13 mouse cellular contexts compared by ENCODE assay signal in genomic region chr9:121023526-121024264, GRCm38 (mm10).
DNase-seq lines count a peak whose midpoint lies in the region; ATAC-seq lines count a peak whose summit lies in the region.
"Had no signal": no experiment of that assay in that cellular context is flagged by ENCODE, and none has a peak within 500 bp of the region (broad histone marks: within the 10 kb centered on the region; RNA-seq: fewer than 3 reads in every experiment).

No protein-coding gene starts in this region.

- H3K9ac ChIP-seq in forebrain, embryonic 13.5 days, result peak overlapping the region; percentile 40
- no peak overlapping the region for H3K9ac ChIP-seq in forebrain, embryonic 12.5 days
- no peak overlapping the region for H3K9ac ChIP-seq in midbrain, embryonic 13.5 days (replicated peaks)
- no peak overlapping the region for H3K9ac ChIP-seq in hindbrain, embryonic 16.5 days (ENCODE audit: low read depth, low read length)
- H3K9ac ChIP-seq: liver, embryonic 14.5 days; neural tube, embryonic 13.5 days had no signal

- H3K4me3 ChIP-seq in forebrain, embryonic 13.5 days, result no peak overlapping the region
- no peak overlapping the region for H3K4me3 ChIP-seq in forebrain, embryonic 12.5 days (replicated peaks)
- H3K4me3 ChIP-seq in midbrain, embryonic 13.5 days (replicated peaks), result no peak overlapping the region
- no peak overlapping the region for H3K4me3 ChIP-seq in midbrain, embryonic 10.5 days
- no peak overlapping the region for H3K4me3 ChIP-seq in hindbrain, embryonic 16.5 days (ENCODE audit: low read length)
- H3K4me3 ChIP-seq: neural tube, embryonic 13.5 days had no signal

- peak overlapping the region; percentile 69 for H3K27ac ChIP-seq in forebrain, embryonic 13.5 days
- H3K27ac ChIP-seq in forebrain, embryonic 12.5 days, result no peak overlapping the region
- peak overlapping the region; percentile 25; the same call in 1 of the 2 replicates for H3K27ac ChIP-seq in midbrain, embryonic 13.5 days
- no peak overlapping the region for H3K27ac ChIP-seq in midbrain, embryonic 10.5 days (replicated peaks)
- no peak overlapping the region for H3K27ac ChIP-seq in hindbrain, embryonic 16.5 days (ENCODE audit: low read depth, low read length)
- H3K27ac ChIP-seq: kidney, postnatal 0 days; liver, embryonic 14.5 days; neural tube, embryonic 13.5 days had no signal

- peak; percentile 63 for ATAC-seq in forebrain, embryonic 13.5 days
- no peak for ATAC-seq in forebrain, embryonic 12.5 days (ENCODE audit: low FRiP score)
- no peak for ATAC-seq in midbrain, embryonic 13.5 days
- ATAC-seq in hindbrain, embryonic 16.5 days, result peak; percentile 60; the same call in 1 of the 2 replicates
- ATAC-seq: activated CD4-positive, CD25-positive, alpha-beta regulatory T cell, adult 4 months had no signal

- WGBS in forebrain, embryonic 13.5 days, result 85% methylated on average over 14 of the region's 14 CpGs
- WGBS in forebrain, embryonic 12.5 days, result 87% methylated on average over 14 of the region's 14 CpGs
- WGBS in midbrain, embryonic 13.5 days, result 80% methylated on average over 14 of the region's 14 CpGs
- 93% methylated on average over 14 of the region's 14 CpGs for WGBS in midbrain, embryonic 10.5 days
- WGBS in hindbrain, embryonic 16.5 days, result 67% methylated on average over 14 of the region's 14 CpGs

- H3K27me3 ChIP-seq in forebrain, embryonic 13.5 days, result no peaks in the 10 kb centered on the region
- no peaks in the 10 kb centered on the region for H3K27me3 ChIP-seq in forebrain, embryonic 12.5 days
- no peaks in the 10 kb centered on the region for H3K27me3 ChIP-seq in midbrain, embryonic 13.5 days
- no peaks in the 10 kb centered on the region for H3K27me3 ChIP-seq in midbrain, embryonic 10.5 days (ENCODE audit: low read depth, poor library complexity, severe bottlenecking)
- H3K27me3 ChIP-seq in hindbrain, embryonic 16.5 days (replicated peaks; ENCODE audit: control insufficient read depth, insufficient read depth, low read length), result no peaks in the 10 kb centered on the region
- H3K27me3 ChIP-seq: neural tube, embryonic 13.5 days had no signal

- H3K9me3 ChIP-seq in forebrain, embryonic 13.5 days (replicated peaks), result no peaks in the 10 kb centered on the region
- 0 out of 2 replicates have a peak, but pooled peaks cover 3% of the 10 kb centered on the region for H3K9me3 ChIP-seq in forebrain, embryonic 12.5 days
- H3K9me3 ChIP-seq in midbrain, embryonic 13.5 days, result no peaks in the 10 kb centered on the region
- no peaks in the 10 kb centered on the region; the same call in 1 of the 2 replicates for H3K9me3 ChIP-seq in midbrain, embryonic 10.5 days (replicated peaks)
- H3K9me3 ChIP-seq in hindbrain, embryonic 16.5 days (ENCODE audit: control insufficient read depth, low read length), result no peaks in the 10 kb centered on the region
- H3K9me3 ChIP-seq: neural tube, embryonic 13.5 days had no signal

- no peaks in the 10 kb centered on the region for H3K36me3 ChIP-seq in forebrain, embryonic 13.5 days (ENCODE audit: poor library complexity, severe bottlenecking)
- no peaks in the 10 kb centered on the region for H3K36me3 ChIP-seq in forebrain, embryonic 12.5 days (replicated peaks)
- H3K36me3 ChIP-seq in midbrain, embryonic 13.5 days, result no peaks in the 10 kb centered on the region
- H3K36me3 ChIP-seq in midbrain, embryonic 10.5 days, result no peaks in the 10 kb centered on the region
- no peaks in the 10 kb centered on the region for H3K36me3 ChIP-seq in hindbrain, embryonic 16.5 days (ENCODE audit: control insufficient read depth, insufficient read depth, low read length)
- H3K36me3 ChIP-seq: neural tube, embryonic 13.5 days had no signal

- no peak overlapping the region for H3K4me2 ChIP-seq in forebrain, embryonic 13.5 days
- H3K4me2 ChIP-seq in forebrain, embryonic 12.5 days, result no peak overlapping the region
- H3K4me2 ChIP-seq in midbrain, embryonic 13.5 days (replicated peaks), result no peak overlapping the region
- no peak overlapping the region for H3K4me2 ChIP-seq in hindbrain, embryonic 16.5 days (ENCODE audit: low read length)
- H3K4me2 ChIP-seq: neural tube, embryonic 13.5 days had no signal

- H3K4me1 ChIP-seq in forebrain, embryonic 13.5 days, result no peaks in the 10 kb centered on the region
- 0 out of 2 replicates have a peak, but pooled peaks cover 5% of the 10 kb centered on the region for H3K4me1 ChIP-seq in forebrain, embryonic 12.5 days
- peaks cover 11% of the 10 kb centered on the region; the same call in 1 of the 2 replicates for H3K4me1 ChIP-seq in midbrain, embryonic 13.5 days (replicated peaks)
- no peaks in the 10 kb centered on the region for H3K4me1 ChIP-seq in midbrain, embryonic 10.5 days
- no peaks in the 10 kb centered on the region for H3K4me1 ChIP-seq in hindbrain, embryonic 16.5 days (ENCODE audit: control insufficient read depth, insufficient read depth, low read depth, low read length)

- no peak for DNase-seq in midbrain, embryonic 10.5 days (ENCODE audit: low spot score)
- DNase-seq in thymus, postnatal 0 days (ENCODE audit: low spot score), result peak; percentile 21
- DNase-seq in spleen, postnatal 4 days (ENCODE audit: low spot score in 2 of 2), result no peak
- DNase-seq in adrenal gland, postnatal 10 days, result no peak
- DNase-seq: cerebellum, adult 9-11 months had no signal

Comparison
In these comparisons a context has a peak if more than half of its experiments do, and no peak if none do; other contexts are left out.
1. ATAC-seq: peak in forebrain, embryonic 13.5 days (single experiment) and hindbrain, embryonic 16.5 days (single experiment); none in forebrain, embryonic 12.5 days (single experiment) and midbrain, embryonic 13.5 days (single experiment).
2. H3K27ac ChIP-seq: peak in forebrain, embryonic 13.5 days (single experiment) and midbrain, embryonic 13.5 days (single experiment); none in forebrain, embryonic 12.5 days (single experiment), midbrain, embryonic 10.5 days (single experiment) and hindbrain, embryonic 16.5 days (single experiment).